Mouse (Mus musculus): Measurements from ENCODE around the gene Ap1g2.

The Ap1g2 gene

GRCm38 (mm10) chr14:55086009-55086514 is 20.3 kb downstream of the Ap1g2 start:
- DNase-seq (ENCODE audit: low spot score), result no peak

DNA sequence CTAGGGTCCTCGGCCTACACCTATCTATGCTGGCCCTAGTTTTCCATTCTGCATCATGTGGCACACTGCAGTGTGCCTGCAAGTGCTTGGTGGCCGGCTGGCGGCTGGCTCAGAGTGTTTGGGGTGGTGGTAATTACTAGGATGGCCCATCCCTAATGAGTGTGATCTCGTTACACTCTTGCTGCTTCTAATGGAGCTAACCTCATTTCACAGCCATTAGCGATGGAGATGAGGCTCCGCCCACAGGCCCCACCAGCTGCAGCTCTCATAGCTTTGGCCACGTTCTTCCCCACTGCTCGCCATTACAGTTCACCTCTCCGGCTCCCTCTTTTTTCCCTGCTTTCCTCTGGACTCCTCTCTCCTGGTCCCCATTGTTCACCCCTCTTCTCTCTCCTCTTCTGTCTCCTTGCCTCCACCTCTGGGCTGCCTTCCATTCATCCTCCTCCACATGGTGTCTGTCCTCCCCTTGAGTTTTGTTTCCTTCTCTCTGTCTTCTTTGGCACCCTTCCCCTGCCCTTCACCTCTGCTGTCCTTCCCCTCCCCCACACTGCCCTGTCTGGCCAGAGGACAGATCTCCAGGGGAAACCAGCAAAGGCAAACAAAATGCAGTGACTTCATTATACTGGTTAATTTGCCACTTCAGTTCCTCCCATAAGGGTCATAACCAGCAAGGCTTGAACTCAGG is 20.9 kb downstream of the Ap1g2 start:
- no peak for DNase-seq (ENCODE audit: low spot score)

GRCm38 (mm10) chr14:55083481-55083880 is 22.9 kb downstream of the Ap1g2 start:
- DNase-seq (ENCODE audit: low spot score), result no peak

GRCm38 (mm10) chr14:55081105-55081504 is 25.3 kb downstream of the Ap1g2 start:
- no peak for DNase-seq (ENCODE audit: low spot score)

- DNase-seq (ENCODE audit: low spot score), result no peak
These were observed 27.0 kb downstream of the Ap1g2 start for GRCm38 (mm10) chr14:55079214-55079970.

- DNase-seq (ENCODE audit: low spot score), result no peak
These were observed 27.9 kb downstream of the Ap1g2 start for GRCm38 (mm10) chr14:55078366-55078989.

DNA sequence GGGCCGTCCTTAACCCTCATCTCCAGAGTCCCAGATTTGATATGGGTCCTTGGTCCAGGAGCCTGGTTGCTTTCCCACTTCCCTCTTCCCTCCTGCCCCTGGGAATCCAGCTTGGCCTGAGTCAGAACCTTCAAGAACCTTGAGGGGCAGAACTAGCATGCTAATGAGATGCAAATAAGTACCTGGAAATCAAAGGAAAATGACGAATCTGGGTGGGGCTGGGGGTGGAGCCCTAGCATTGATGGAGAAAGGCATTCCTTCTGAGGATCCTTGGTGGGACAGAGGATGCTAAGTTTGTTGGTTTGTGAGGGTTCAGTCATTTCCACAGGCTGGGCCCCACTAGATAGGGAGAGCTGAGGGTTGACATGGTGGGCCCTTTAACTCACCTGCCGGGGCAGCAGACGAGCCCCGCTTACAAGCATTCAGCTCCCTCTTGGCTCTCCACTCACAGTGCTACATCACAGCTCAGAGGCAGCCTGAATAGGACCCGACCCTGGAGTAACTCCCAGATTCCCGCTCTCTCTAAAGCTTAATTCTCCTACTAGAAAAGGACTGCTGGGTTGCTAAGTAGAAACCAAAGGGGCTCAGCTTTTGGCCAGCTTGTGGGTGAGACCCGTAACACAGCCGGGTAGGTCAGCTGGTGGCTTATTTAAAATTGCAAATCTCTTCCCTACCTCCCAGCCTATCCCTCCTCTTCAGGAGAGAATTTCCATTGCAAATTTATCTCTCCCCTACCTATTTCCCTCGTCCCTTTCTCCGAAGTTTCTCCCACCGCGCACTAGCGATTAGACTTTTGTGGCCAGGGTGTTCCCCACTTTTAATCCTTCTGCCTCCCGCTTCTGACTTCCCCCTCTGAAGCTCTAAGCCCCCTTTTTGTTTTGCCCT is 28.7 kb downstream of the Ap1g2 start:
- DNase-seq (ENCODE audit: low spot score), result no peak

DNA sequence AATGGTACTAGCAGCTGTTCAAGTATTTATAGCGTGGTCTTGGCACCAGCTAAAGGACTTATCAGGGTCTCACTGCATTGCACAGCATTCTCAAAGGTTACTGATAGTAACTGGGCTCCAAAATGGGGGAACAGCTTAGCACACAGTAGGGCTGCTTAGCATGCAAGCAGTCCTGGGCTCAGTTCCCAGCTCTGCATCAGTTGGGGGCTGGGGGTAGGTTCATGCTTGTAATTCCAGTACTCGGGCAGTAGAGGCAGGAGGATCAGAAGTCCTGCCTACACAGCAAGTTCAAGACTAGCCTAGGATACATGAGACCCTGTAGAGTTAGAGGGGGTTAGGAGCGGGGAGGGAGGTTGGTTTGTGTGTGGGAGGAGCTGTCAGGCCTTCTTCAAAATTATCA is 29.4 kb downstream of the Ap1g2 start:
- DNase-seq (ENCODE audit: low spot score), result no peak

DNA sequence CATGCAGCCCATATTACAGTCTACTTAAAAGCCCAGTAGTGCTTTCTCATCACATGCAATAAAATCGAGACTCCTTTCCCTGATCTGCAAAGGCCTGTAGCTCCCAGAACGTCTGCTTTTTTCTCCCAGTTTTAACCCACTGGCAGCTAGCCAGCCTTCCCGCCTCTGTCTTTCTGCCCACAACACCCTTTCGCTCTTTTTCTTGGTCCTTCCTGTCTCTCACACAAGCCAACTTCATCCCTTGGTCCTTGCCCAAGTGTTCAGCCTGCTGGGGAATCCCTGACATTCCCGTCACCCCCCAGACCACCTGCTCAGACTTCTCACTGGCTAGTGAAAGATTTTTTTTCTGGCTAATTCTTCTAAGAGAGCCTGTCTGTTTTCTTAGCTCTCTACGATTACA is 30.2 kb downstream of the Ap1g2 start:
- DNase-seq (ENCODE audit: low spot score), result no peak

DNA sequence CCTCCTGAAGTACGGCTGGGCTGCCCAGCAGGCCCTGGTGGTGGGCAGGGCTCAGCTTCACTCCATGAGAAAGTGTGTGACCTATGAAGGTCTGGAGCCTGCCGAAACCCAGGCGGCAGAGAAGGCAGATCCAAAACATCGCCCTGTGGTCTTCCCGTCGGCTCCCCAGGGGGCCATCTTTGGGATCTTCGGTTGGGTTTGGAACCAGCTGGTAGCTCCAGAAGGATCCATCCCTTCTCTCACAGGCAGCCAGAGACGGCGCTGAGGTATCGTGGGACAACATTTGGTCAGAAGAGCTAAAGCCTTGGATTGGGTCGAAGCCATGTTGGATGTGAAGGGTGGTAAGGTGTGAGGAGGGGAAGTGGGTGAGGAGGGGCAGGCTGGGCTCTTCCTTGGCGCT is 32.0 kb downstream of the Ap1g2 start:
- no peak for DNase-seq (ENCODE audit: low spot score)

DNA sequence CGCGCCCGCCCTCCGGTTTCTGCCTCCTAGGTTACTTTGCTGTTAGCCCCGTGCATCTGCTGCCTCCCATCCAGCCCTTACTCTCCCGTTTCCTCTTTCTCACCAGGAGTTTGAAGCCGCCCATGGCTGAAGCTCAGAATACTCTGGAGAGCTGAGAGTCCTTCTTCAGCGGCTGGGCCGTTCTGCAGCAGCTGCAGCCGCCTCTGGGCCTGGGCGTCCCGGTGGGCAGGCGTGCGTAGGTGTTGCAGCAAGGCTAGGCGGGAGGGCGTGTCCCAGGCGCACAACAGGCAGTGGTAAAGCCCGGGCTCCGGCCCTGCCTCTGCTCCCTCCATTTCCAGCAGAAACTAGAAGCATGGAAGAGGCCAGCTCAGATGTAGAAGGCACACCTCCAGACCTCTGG is 34.6 kb downstream of the Ap1g2 start:
- no peak for DNase-seq (ENCODE audit: low spot score)

GRCm38 (mm10) chr14:55066042-55066441 is 40.4 kb downstream of the Ap1g2 start:
- DNase-seq (ENCODE audit: low spot score), result no peak

GRCm38 (mm10) chr14:55065391-55065790 is 41.0 kb downstream of the Ap1g2 start:
- no peak for DNase-seq (ENCODE audit: low spot score)

- no peak for DNase-seq (ENCODE audit: low spot score)
These were observed 41.7 kb downstream of the Ap1g2 start for GRCm38 (mm10) chr14:55064481-55065370.

GRCm38 (mm10) chr14:55063581-55064381 is 42.6 kb downstream of the Ap1g2 start:
- DNase-seq (ENCODE audit: low spot score), result no peak

DNA sequence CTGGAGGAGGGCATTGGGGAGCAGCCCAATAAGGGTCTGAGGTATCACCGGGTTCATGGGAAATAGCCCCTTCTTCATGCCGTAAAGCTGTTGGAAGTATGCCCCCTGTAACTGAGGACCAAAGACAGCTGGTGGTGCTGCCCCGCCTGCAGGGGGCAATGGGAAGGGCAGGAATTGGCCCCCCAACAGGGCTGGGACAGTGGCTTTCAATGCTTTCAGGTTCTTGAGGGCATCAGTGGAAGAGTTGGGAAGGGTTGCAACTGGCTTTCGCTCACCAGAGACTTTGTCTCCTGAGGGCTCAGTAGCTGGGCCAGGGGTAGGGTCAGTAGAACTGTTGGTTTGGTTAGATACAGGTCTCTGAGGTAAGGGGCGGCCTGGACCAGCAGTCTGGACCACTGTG is 43.3 kb downstream of the Ap1g2 start:
- DNase-seq (ENCODE audit: low spot score), result no peak

- DNase-seq (ENCODE audit: low spot score), result no peak
These were observed 43.8 kb downstream of the Ap1g2 start for GRCm38 (mm10) chr14:55062626-55063025.

DNA sequence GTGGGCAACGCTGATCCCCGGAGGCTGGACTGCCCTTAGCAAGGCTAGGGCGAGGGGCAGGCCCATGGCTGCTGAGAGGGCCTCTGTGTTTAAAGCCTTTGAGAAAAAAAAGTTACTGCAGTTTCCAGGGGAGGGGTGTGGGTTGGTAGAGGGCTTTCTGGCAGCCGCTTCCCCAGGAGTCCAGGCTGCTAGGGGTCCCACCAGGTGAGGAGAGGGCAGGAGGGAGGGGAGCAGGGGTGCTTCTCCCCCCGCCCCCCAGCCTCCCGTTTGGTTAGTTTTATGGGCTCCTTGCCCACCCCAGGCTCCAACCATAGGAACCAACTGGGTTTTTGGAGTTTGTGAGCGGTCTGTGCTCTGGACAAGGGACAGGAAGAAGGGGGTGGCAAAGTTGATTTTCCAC is 44.5 kb downstream of the Ap1g2 start:
- DNase-seq (ENCODE audit: low spot score), result no peak

DNA sequence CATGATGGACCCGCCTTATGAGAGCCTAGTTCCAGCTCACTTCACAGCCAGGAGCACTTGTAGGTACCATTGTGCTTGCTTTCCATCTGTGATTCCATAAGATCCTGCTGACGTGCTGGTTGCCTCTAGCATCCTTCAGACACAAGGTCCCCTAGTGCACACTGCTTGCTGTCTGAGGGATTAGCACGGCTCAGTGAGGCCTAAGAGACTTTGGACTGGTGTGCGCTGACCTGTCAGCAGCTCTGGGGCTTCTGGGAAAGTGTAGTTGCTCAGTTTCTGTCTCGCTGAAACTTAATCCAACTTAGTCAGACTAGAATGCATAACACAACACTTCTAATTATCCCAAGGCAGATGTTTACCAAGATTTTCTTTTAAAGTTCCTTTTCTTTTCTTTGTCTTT is 46.5 kb downstream of the Ap1g2 start:
- no peak for DNase-seq (ENCODE audit: low spot score)

- no peak for DNase-seq (ENCODE audit: low spot score)
These were observed 47.4 kb downstream of the Ap1g2 start for GRCm38 (mm10) chr14:55059009-55059408.
